Mouse (Mus musculus) cerebellum, postnatal 4 days (tissue): ENCODE measurements around the gene Srebf2.

Experiments
- DNase-seq, 2 experiments: peaks; one replicate each; pipeline ENCODE4 v3.0.0; 2022; ENCODE audit warnings: low spot score in 2 of 2, mixed read lengths in 1 of 2

Srebf2 gene

DNA sequence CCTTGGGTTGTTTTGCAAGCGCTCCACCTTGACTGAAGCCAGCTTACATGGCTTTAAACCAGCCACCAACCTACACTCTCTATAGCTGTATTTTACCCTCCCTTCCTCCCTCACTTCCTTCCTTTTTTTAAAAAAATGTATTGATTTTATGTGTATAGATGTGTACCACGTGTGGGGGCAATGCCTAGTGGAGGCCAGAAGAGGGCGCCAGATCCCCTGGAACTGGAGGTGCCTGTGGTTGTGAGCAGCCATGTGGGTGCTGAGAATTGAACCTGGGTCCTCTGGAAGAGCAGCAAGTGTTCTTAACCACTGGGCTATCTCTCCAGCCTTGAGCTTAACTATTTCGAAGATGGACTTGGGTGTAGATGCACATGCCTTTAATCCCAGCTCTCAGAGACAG is 35.3 kb downstream of the Srebf2 start:
- DNase-seq, result no peak

- no peak for DNase-seq
Measured at GRCm38 (mm10) chr15:82183596-82183995, 36.6 kb downstream of the Srebf2 start.

GRCm38 (mm10) chr15:82184183-82184582 is 37.2 kb downstream of the Srebf2 start:
- DNase-seq, result no peak

GRCm38 (mm10) chr15:82184656-82185055 is 37.7 kb downstream of the Srebf2 start:
- DNase-seq, result no peak

DNA sequence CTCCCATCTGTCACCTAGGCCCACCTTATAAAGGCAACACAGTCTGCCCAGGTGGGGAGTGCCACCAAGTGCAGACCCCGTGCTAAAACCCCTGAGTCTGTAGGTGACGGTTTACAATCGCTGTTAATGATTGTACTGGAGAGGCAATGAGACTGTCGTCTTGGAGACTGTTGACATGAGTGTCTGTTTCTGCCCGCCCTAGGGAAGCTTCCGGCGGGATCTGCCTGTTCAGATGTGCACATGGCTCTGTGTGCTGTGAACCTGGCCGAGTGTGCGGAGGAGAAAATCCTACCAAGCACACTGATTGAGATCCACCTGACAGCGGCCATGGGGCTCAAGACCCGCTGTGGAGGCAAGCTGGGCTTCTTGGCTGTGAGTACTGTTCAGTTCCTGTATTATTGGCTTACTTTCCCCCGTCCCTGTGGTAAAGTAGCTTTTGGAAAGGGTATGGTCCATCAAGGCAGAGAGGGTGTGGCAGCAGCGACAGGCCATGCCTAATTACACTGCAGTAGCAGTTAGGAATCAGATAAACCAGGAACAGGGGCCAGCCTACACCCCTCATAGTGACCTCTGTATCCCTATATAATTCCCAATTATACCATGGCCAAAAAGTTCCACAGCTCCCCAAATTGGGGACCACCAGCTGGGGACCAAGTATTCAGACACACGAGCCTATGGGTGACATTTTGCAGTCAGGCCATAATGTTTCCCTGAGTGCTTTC is 38.2 kb downstream of the Srebf2 start:
- DNase-seq, result no peak

- no peak for DNase-seq
Measured at GRCm38 (mm10) chr15:82186131-82186530, 39.1 kb downstream of the Srebf2 start.

DNA sequence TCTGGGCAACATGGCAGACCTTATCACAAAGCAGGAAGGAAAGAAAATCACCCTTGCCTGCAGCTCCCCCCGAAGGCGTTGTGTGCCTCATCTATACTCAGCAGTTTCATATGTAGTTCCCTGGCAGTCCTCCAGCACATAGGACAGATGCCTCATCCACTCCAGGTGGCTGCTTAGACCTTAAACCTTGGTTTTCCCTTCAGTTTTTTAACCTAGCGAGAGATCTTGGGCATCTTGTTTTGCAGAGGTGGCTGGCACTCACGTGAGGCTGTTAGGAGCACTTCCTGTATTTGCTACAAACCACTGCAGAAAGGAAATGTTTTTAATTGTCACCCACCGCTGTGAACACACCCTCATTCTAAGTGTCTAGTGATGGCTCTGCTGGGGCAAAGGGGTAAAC is 40.0 kb downstream of the Srebf2 start:
- DNase-seq, result no peak

DNA sequence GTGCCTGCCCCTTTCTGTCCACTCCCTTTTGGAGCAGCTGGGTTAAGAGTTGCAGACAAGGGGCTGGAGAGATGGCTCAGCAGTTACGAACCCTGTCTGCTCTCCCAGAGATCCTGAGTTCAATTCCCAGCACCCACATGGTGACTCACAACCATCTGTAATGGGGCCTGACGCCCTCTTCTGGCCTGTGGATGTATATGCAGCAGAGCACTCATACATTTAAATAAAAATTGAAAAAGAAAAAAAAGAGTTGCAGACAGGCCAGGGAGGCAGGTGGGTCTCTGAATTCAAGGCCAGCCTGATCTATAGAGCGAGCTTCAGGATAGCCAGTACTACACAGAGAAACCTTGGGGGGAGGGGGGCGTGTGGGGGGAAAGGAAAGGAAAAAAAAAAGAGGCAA is 40.4 kb downstream of the Srebf2 start:
- no peak for DNase-seq

GRCm38 (mm10) chr15:82187924-82188323 is 40.9 kb downstream of the Srebf2 start:
- DNase-seq, result no peak

GRCm38 (mm10) chr15:82188481-82189240 is 41.7 kb downstream of the Srebf2 start:
- DNase-seq, result peak in 1 of 2 experiments; percentile 56

DNA sequence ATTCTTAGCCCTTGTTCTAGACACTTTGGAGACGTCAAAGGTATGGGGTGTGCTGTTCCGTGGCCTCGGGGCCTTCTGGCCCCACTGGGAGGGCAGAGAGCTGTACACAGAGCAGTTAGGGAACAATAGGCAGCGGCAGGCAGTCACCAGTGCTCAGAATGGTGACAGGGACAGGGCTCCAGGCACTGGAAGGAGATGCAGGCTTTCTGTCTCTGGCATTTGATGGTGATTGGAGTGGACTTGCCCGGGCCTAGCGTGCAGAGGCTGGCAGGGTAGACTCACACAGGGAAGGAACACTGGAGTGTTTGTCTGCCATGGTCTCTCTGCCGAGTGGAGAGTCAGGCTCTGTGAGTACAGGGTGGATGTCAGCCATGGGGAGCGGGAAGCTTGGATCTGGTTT is 45.6 kb downstream of the Srebf2 start:
- DNase-seq, result no peak

GRCm38 (mm10) chr15:82196300-82196699 is 49.3 kb downstream of the Srebf2 start:
- DNase-seq, result no peak

DNA sequence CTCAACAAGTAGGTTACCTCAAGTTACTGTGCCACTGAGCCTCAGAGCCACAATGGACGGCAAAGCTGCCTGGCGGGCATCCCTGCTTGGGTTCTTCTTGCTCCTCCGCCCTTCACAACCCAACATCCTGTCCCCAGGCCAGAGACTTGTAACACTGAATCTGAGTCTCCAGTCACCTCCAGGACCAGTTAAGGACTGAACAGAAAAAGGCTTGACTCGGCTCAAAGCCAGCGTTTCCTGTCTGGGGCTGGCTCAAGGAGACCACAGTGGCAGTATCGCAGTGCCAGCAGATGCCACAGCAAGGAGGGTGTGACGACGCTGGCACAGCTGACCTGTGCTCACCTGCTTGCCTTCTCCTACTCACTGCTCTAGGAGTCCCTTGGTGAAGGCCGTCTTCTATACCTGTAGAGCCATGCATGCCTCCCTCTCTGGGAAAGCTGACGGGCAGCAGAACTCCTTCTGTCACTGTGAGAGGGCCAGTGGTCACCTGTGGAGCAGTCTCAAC is 50.3 kb downstream of the Srebf2 start:
- DNase-seq, result no peak

- no peak for DNase-seq
Measured at GRCm38 (mm10) chr15:82197937-82198336, 51.0 kb downstream of the Srebf2 start.

- no peak for DNase-seq
Measured at GRCm38 (mm10) chr15:82198342-82198741, 51.4 kb downstream of the Srebf2 start.

DNA sequence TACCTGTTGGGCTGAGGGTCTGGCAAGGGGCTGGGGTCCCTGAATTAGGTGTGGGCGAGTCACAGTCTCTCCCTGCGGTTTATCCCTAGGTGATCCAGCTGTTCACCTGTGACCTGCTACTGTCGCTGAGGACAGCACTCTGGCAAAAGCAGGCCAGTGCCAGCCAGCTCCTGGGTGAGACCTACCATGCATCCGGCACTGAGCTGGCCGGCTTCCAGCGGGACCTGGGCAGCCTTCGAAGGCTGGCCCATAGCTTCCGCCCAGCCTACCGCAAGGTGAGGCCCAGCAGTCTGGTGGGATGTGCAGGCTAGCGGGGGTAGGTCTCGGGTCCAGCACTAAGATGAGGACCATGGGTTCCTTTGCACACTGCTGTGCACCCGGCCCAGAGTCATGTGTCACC is 52.6 kb downstream of the Srebf2 start:
- no peak for DNase-seq

- DNase-seq, result no peak
Measured at GRCm38 (mm10) chr15:82202086-82202485, 55.1 kb downstream of the Srebf2 start.

- DNase-seq, result no peak
Measured at GRCm38 (mm10) chr15:82203090-82203489, 56.1 kb downstream of the Srebf2 start.

GRCm38 (mm10) chr15:82203611-82204351 is 56.8 kb downstream of the Srebf2 start:
- DNase-seq, result no peak

DNA sequence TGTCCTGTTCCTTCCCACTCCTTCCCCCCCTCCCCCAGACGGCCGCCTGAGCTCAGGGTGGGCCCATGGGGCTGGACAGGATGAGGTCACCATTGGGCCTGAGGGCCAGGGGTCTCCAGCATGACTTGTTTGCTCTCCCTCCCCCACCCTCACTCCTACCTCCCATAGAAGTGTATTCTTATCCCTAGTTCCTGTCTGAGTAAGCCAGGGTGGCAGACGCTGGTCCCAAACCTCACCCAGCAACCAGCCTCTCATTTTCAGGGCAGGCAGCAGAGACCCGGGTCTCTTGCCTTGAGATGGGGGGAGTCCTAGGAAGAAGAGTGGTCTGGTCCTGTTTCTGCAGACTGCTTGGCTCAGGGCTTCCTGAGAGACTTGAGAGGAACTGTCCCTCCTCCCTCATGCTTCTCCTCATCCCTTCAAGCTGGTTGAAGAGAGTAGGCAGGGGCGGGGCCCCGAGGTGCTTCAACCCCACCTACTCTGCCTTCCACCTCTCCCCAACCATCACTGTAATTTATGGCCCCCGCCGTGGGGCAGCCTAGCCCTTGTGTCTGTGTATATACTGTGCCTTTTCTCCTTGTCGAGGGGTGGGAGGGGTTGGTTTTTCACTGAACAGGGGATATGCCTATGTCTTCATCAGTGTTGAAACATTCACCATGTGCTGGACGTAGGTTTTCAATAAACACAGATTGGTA is 57.8 kb downstream of the Srebf2 start:
- no peak for DNase-seq

- DNase-seq, result peak; percentile 65 to 96
Measured at GRCm38 (mm10) chr15:82206365-82207104, 59.6 kb downstream of the Srebf2 start.
